Mouse (Mus musculus) heart, embryonic 11.5 days (tissue): Measurements from ENCODE around the gene Sys1. TPM values are rescaled to one million over a fixed set of nuclear protein-coding genes. Genes with fewer than 3 reads are reported as not detected.
A peak's percentile ranks its signal among the peaks of the same experiment; 100 is the strongest.

ENCODE experiments used
- ATAC-seq: fragments of 200-750 bp; cut with Nextera tagmentation; replicated peaks from 2 replicates; pipeline ENCODE4 v1.8.0; 2017; ENCODE audit warnings: moderate library complexity; ENCODE audit not compliant: insufficient number of reproducible peaks, low FRiP score, low TSS enrichment
- H3K27ac ChIP-seq: fragments of 300-500 bp; sonication (generic); 2 replicates; pipeline ENCODE4 v1.5.1; 2014; ENCODE audit warnings: mild to moderate bottlenecking, low read depth, low read length
- H3K27me3 ChIP-seq: fragments of 300-500 bp; sonication (generic); 2 replicates; pipeline ENCODE4 v1.6.1; 2014; ENCODE audit warnings: mild to moderate bottlenecking, low read length, mixed read lengths; ENCODE audit not compliant: control insufficient read depth, insufficient read depth
- H3K36me3 ChIP-seq: fragments of 300-500 bp; sonication (generic); 2 replicates; pipeline ENCODE4 v1.6.1; 2014; ENCODE audit warnings: mild to moderate bottlenecking, low read length, moderate library complexity, mixed read lengths; ENCODE audit not compliant: control insufficient read depth, insufficient read depth
- H3K4me1 ChIP-seq: fragments of 300-500 bp; sonication (generic); 2 replicates; pipeline ENCODE4 v1.6.1; 2014; ENCODE audit warnings: low read length; ENCODE audit not compliant: control insufficient read depth, insufficient read depth
- H3K4me2 ChIP-seq: fragments of 300-500 bp; sonication (generic); 2 replicates; pipeline ENCODE4 v1.6.1; 2014; ENCODE audit warnings: mild to moderate bottlenecking, moderate library complexity
- H3K4me3 ChIP-seq: fragments of 300-500 bp; sonication (generic); 2 replicates; pipeline ENCODE4 v1.5.1; 2014; ENCODE audit warnings: low read depth, low read length
- H3K9ac ChIP-seq: fragments of 300-500 bp; sonication (generic); 2 replicates; pipeline ENCODE4 v1.6.1; 2014; ENCODE audit warnings: mild to moderate bottlenecking, low read depth, low read length, moderate library complexity
- H3K9me3 ChIP-seq: fragments of 300-500 bp; sonication (generic); replicated peaks from 2 replicates; pipeline ENCODE4 v1.6.1; 2016; ENCODE audit warnings: low read length; ENCODE audit not compliant: control insufficient read depth
- WGBS: fragments of 180-500 bp; shearing (Covaris S2); extraction: QIAGEN DNeasy Blood & Tissue Kit; methylation state at CpG from one replicate; pipeline ENCODE4 v1.1.7; 2014; ENCODE audit not compliant: insufficient replicate concordance; 5-methylcytosine and 5-hydroxymethylcytosine counted together
- polyA plus RNA-seq: library from polyadenylated mRNA; unstranded; fragments of >200 nt; fragmentation: Nextera tagmentation; extraction: Ambion mirVana; gene quantifications from 2 replicates; pipeline ENCODE4 v1.2.1, GENCODE M21; 2014

The Sys1 gene
- polyA plus RNA-seq, 1 experiment from 2014 or later, result 37.0 TPM

DNA sequence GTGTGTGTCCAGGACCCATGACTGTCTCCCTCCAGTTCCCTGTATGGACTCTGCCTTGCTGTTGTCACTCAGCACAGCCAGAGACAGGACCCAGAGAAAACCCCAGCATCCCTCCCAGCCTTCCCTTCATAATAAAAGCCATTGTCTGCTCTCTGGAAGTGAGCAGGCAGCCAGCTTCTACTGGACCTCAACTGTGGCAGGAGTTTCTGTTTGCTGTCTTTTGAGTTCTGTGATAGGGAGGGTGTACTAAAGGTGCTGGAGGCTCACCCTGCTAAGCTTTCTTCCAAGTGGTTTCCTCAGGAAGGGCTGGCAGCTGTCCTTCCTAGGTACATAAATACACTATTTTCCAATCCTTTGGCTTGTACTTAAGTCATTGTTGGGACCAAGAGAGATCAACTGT, 8.4 kb downstream of the Sys1 start:
- H3K9ac ChIP-seq, result no peak overlapping the region
- peaks cover 4% of the 10 kb centered on the region for H3K36me3 ChIP-seq
- no peak overlapping the region for H3K27ac ChIP-seq
- no peak for ATAC-seq
- no peak overlapping the region for H3K4me3 ChIP-seq
- H3K4me2 ChIP-seq, result no peak overlapping the region
- no peaks in the 10 kb centered on the region for H3K27me3 ChIP-seq
- H3K4me1 ChIP-seq, result peaks cover 9% of the 10 kb centered on the region
- no peaks in the 10 kb centered on the region for H3K9me3 ChIP-seq

DNA sequence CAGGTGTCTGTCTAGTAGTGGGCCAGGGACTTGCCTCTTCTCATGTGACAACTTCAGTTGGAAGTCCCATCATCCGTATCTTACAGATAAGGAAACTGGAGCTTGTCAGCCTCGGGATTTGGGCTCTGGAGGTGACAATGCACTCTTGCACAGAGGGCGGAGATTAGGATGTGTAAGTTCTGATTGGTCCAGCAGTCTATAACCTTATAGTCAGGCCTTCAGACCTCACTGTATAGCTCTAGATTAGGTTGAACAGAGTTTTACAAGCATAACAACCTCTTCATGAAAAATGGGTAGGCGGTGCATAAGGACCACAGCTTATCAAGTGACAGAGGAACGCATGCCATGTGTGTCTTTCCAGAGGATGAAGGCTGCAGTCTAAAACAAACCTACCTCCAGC, 10.0 kb downstream of the Sys1 start:
- H3K27me3 ChIP-seq, result no peaks in the 10 kb centered on the region
- no peak overlapping the region for H3K4me3 ChIP-seq
- no peak overlapping the region for H3K4me2 ChIP-seq
- ATAC-seq, result no peak
- peaks cover 4% of the 10 kb centered on the region for H3K36me3 ChIP-seq
- 62% methylated on average over 5 of the region's 5 CpGs for WGBS
- H3K9me3 ChIP-seq, result no peaks in the 10 kb centered on the region
- H3K4me1 ChIP-seq, result peaks cover 6% of the 10 kb centered on the region
- no peak overlapping the region for H3K9ac ChIP-seq
- no peak overlapping the region for H3K27ac ChIP-seq

DNA sequence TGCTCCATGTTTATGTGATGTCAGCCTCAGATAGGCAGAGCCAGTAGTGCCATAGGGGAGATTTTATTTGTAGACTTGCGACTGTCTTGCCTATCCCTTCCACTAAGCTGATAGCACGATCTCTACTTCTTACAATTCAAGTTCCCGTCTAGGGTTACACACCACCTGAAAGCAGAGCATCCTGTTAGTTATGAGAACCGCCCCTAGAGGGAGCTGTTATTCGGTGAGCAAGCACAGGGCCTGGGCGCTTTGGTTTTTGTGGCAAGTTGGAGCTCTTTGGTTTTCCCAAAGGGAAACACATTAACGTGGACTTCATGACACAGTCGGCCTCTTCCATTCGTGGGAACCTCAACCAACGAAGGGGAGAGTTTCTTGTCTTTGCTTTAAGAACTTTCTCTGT, 13.5 kb downstream of the Sys1 start:
- WGBS, result 28% methylated on average over 10 of the region's 10 CpGs
- Histone ChIP-seq H3K4me3 (no peak overlapping the region), H3K9me3 (no peaks in the 10 kb centered on the region), H3K36me3 (no peaks in the 10 kb centered on the region; the same call in 1 of the 2 replicates), H3K27ac (no peak overlapping the region), H3K9ac (no peak overlapping the region), H3K4me2 (no peak overlapping the region), H3K4me1 (no peaks in the 10 kb centered on the region), H3K27me3 (no peaks in the 10 kb centered on the region)
- ATAC-seq, result no peak

DNA sequence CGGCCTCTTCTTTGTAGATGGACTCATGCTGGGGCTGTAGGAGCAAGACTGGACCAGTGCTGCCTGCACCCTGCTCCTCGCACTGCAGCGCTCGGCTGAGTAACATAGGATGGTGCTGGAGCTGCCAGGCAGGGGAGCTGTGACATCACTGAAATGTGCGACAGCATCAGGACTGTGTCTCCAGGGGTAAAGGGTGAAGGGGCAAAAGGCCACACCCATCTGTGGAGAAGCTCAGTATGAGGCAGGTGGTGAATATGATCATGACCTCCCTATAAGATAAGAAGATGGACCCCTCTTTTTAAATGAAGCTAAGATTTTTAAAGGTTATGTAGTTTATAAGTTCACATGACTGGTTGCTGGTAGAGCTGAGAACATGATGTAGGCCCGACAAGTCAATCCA, 16.9 kb downstream of the Sys1 start, which contains the start of gene Trp53tg5:
Trp53tg5 (minus strand) TSS at position 101 of the 400 bp plus-strand sequence.
- H3K4me1 ChIP-seq, result no peaks in the 10 kb centered on the region
- ATAC-seq, result 0 out of 2 replicates have a peak, but pooled peaks have one; percentile 7
- no peaks in the 10 kb centered on the region for H3K36me3 ChIP-seq
- H3K4me2 ChIP-seq, result no peak within 1 kb of the TSS
- no peaks in the 10 kb centered on the region for H3K27me3 ChIP-seq
- H3K4me3 ChIP-seq, result no peak within 1 kb of the TSS
- H3K9ac ChIP-seq, result peak within 1 kb of the TSS; percentile 22; the same call in 1 of the 2 replicates
- no peaks in the 10 kb centered on the region for H3K9me3 ChIP-seq
- WGBS, result 83% methylated on average over 6 of the region's 6 CpGs
- no peak within 1 kb of the TSS for H3K27ac ChIP-seq

DNA sequence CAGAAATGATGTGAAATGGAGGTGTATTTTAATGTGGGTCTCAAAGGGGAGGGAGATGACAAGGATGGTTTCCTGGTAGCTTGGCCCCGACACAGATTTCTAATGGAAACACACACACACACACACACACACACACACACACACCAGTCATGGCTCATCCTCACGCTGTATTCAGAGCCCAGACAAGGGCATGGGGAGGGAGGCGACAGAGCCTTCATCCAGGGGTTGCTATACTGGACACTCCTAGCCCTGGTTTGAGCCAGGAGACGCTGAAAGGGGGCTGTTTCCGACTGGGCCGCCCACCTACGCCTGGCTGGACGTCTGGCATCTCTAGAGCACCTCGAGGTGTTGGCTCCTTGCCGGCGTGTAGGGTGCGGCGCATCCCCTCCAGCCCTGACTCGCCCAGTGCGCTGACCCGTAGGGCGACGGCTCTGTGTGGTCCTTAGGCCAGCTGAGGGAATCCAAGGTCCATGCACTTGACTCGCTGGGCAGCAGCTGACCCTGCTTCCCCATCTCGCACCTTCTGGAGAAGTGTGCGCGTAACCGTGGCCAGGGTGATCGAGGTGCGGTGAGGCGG, 29.0 kb downstream of the Sys1 start, which contains the start of gene Dbndd2:
Dbndd2 (plus strand) TSS at position 426 of the 577 bp plus-strand sequence.
- peak within 1 kb of the TSS; percentile 86 for H3K4me3 ChIP-seq
- H3K36me3 ChIP-seq, result no peaks in the 10 kb centered on the region
- peak within 1 kb of the TSS; percentile 31 for H3K27ac ChIP-seq
- 0 out of 2 replicates have a peak, but pooled peaks have one; percentile 33 for ATAC-seq
- peak within 1 kb of the TSS; percentile 81 for H3K9ac ChIP-seq
- WGBS, result 1% methylated on average over 26 of the region's 26 CpGs
- H3K9me3 ChIP-seq, result no peaks in the 10 kb centered on the region
- peak within 1 kb of the TSS; percentile 98 for H3K4me2 ChIP-seq
- H3K27me3 ChIP-seq, result peaks cover 13% of the 10 kb centered on the region
- H3K4me1 ChIP-seq, result peaks cover 11% of the 10 kb centered on the region; the same call in 1 of the 2 replicates

DNA sequence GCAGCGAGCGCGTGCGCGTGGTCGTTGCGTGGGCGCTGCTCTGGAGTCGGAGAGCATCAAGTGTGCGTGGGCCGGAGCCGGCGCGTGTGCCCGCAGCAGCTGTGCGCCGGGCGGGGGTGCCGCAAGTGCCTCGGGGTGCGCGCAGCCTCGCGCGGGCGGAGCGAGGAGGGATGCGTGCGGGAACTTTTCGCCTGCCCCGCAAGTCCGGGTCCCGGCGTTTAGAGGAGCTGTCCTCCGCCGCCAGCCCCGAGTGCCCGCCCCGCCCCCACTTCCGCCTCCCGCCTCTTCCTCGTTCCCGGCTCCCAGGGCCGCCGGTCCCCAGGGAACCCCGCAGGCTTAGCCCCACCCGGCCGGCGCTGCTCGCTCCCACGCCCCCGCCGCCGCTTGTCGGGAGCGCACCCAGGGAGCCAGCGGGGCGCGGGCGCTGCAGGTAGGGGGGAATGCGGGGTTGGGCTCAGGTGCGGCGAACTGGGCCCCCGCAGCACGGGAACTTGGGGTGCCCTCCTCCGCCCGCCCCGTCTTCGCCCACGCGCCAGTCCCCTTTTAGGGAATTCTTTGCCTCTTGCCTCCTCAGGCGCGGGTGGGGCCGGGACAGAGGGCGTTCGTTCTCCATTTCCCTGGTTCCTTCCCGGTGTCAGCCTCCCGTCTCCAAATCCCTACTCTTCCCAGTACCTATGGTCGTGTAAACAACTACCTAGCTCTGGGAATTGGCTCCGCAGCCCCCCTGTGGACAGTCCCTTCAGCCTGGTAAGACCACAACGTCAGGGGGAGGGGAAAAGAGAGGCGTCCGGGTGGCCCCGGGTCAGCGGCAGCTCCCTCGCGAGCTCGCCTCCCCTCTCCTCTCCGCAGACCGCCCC, 29.7 kb downstream of the Sys1 start:
- H3K36me3 ChIP-seq, result no peaks in the 10 kb centered on the region
- H3K4me2 ChIP-seq, result peak overlapping the region; percentile 98
- peak overlapping the region; percentile 81 for H3K9ac ChIP-seq
- peaks cover 13% of the 10 kb centered on the region for H3K27me3 ChIP-seq
- peaks cover 11% of the 10 kb centered on the region; the same call in 1 of the 2 replicates for H3K4me1 ChIP-seq
- WGBS, result under 1% methylated on average over 76 of the region's 90 CpGs
- peak overlapping the region; percentile 86 for H3K4me3 ChIP-seq
- H3K27ac ChIP-seq, result peak overlapping the region; percentile 31
- ATAC-seq, result peak; percentile 50
- H3K9me3 ChIP-seq, result no peaks in the 10 kb centered on the region

DNA sequence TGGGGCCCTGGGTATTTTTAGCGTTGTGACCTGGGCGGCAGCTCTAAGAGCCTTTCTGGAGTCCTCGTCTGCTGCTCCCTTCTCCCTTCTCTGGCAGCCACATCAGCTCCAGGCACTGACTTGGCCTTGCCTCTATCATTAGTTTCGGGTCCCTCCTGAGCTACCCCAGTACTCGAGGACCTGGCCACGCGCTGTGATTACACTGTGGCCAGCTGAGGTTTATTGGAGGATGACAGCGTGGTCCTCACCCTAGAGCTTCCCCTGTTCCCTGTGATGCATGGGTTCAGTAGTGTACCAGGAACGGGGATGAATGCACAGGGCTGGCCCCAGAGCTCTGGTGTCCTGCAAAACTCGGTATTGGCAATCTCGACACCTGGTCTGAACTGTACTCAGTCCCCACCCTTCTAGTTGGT, 30.4 kb downstream of the Sys1 start:
- Histone ChIP-seq H3K36me3 (no peaks in the 10 kb centered on the region), H3K4me2 (peak overlapping the region; percentile 98), H3K27ac (peak overlapping the region; percentile 31; the same call in 1 of the 2 replicates), H3K9me3 (no peaks in the 10 kb centered on the region), H3K4me1 (peaks cover 11% of the 10 kb centered on the region; the same call in 1 of the 2 replicates), H3K27me3 (peaks cover 13% of the 10 kb centered on the region), H3K4me3 (peak overlapping the region; percentile 86), H3K9ac (peak overlapping the region; percentile 81; the same call in 1 of the 2 replicates)
- no peak for ATAC-seq
- WGBS, result 9% methylated on average over 11 of the region's 11 CpGs

DNA sequence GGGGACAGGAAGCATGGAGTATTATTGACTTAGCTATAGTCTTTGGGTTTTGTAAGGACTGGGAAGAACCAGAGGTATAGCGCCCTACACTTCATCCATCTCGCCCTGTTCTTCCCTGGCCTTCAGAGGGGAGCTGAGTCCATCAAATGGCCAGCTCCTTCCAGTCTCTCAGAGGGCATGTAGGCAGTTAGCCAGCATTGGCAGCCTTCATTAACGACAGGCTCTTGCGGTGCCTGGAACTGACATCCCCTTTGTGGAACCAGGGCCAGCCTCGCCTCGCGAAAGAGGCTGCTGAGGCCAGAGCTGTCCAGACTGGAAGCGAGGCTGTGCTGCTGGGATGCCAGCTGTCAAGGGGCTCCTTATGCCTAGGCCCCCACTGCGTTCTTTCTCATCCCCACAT, 31.0 kb downstream of the Sys1 start:
- 57% methylated on average over 9 of the region's 9 CpGs for WGBS
- Histone ChIP-seq H3K4me2 (no peak overlapping the region; the same call in 1 of the 2 replicates), H3K4me3 (no peak overlapping the region), H3K9me3 (no peaks in the 10 kb centered on the region), H3K27me3 (peaks cover 13% of the 10 kb centered on the region), H3K27ac (no peak overlapping the region), H3K9ac (no peak overlapping the region), H3K36me3 (no peaks in the 10 kb centered on the region), H3K4me1 (peaks cover 11% of the 10 kb centered on the region; the same call in 1 of the 2 replicates)
- no peak for ATAC-seq
